Mouse (Mus musculus) cerebellum, postnatal 36 days (tissue): Measurements from ENCODE around the gene Bmp2k.

Experiments used
- DNase-seq, 2 experiments: peaks; one replicate each; pipeline ENCODE4 v3.0.0; 2021 to 2022; ENCODE audit warnings: mixed read lengths in 2 of 2

The Bmp2k gene

GRCm38 (mm10) chr5:97056791-97057450 lies 59.4 kb downstream of the Bmp2k start:
- DNase-seq: no peak

- no peak for DNase-seq
Observed at GRCm38 (mm10) chr5:97060864-97061263, 63.4 kb downstream of the Bmp2k start.

GRCm38 (mm10) chr5:97062041-97062440 lies 64.6 kb downstream of the Bmp2k start:
- no peak for DNase-seq

GRCm38 (mm10) chr5:97065746-97066145 lies 68.3 kb downstream of the Bmp2k start:
- no peak for DNase-seq

GRCm38 (mm10) chr5:97075476-97076151 lies 78.1 kb downstream of the Bmp2k start:
- no peak for DNase-seq

GRCm38 (mm10) chr5:97076167-97076566 lies 78.7 kb downstream of the Bmp2k start:
- no peak for DNase-seq

GRCm38 (mm10) chr5:97077676-97078075 lies 80.2 kb downstream of the Bmp2k start:
- DNase-seq: no peak

- DNase-seq: no peak
Observed at GRCm38 (mm10) chr5:97078641-97079040, 81.2 kb downstream of the Bmp2k start.

- DNase-seq: peak; percentile 41 to 52
Observed at GRCm38 (mm10) chr5:97081481-97081880, 84.0 kb downstream of the Bmp2k start.

- no peak for DNase-seq
Observed at GRCm38 (mm10) chr5:97083701-97084100, 86.2 kb downstream of the Bmp2k start.

GRCm38 (mm10) chr5:97084541-97084940 lies 87.1 kb downstream of the Bmp2k start:
- no peak for DNase-seq

GRCm38 (mm10) chr5:97085071-97085470 lies 87.6 kb downstream of the Bmp2k start:
- DNase-seq: no peak

- no peak for DNase-seq
Observed at GRCm38 (mm10) chr5:97087030-97087630, 89.6 kb downstream of the Bmp2k start.

GRCm38 (mm10) chr5:97087746-97088145 lies 90.3 kb downstream of the Bmp2k start:
- DNase-seq: no peak

GRCm38 (mm10) chr5:97088231-97088630 lies 90.7 kb downstream of the Bmp2k start:
- DNase-seq: no peak

- DNase-seq: no peak
Observed at GRCm38 (mm10) chr5:97089426-97089825, 91.9 kb downstream of the Bmp2k start.

GRCm38 (mm10) chr5:97090034-97090784 lies 92.7 kb downstream of the Bmp2k start:
- no peak for DNase-seq

- DNase-seq: no peak
Observed at GRCm38 (mm10) chr5:97092970-97093369, 95.5 kb downstream of the Bmp2k start.

GRCm38 (mm10) chr5:97095335-97095734 lies 97.8 kb downstream of the Bmp2k start:
- no peak for DNase-seq

GRCm38 (mm10) chr5:97097631-97098041 lies 100.1 kb downstream of the Bmp2k start:
- no peak for DNase-seq

GRCm38 (mm10) chr5:97099954-97100353 lies 102.5 kb downstream of the Bmp2k start:
- no peak for DNase-seq

GRCm38 (mm10) chr5:97108333-97108732 lies 110.8 kb downstream of the Bmp2k start:
- DNase-seq: no peak

GRCm38 (mm10) chr5:97110133-97110532 lies 112.6 kb downstream of the Bmp2k start:
- DNase-seq: no peak
